Mouse (Mus musculus): ENCODE results near the gene Col24a1. TPM values are rescaled to one million over a fixed set of nuclear protein-coding genes. Genes with fewer than 3 reads are reported as not detected.
"Not testable (repeated sequence)": the region's sequence is repeated elsewhere in the genome, so short reads cannot be mapped to it uniquely, and the experiment has no call there.

The Col24a1 gene
- total RNA-seq, 2 experiments from 2014 or later = 1.5 to 2.1 TPM

- DNase-seq = no peak
These were observed 64.7 kb downstream of the Col24a1 start for GRCm38 (mm10) chr3:145356865-145357487.

- DNase-seq = no peak
These were observed 73.0 kb downstream of the Col24a1 start for GRCm38 (mm10) chr3:145365227-145365626.

GRCm38 (mm10) chr3:145367176-145367717, 75.0 kb downstream of the Col24a1 start:
- DNase-seq = no peak

- no peak for DNase-seq
These were observed 84.0 kb downstream of the Col24a1 start for GRCm38 (mm10) chr3:145376298-145376697.

- no peak for DNase-seq
These were observed 90.8 kb downstream of the Col24a1 start for GRCm38 (mm10) chr3:145383095-145383494.

- no peak for DNase-seq
These were observed 94.2 kb downstream of the Col24a1 start for GRCm38 (mm10) chr3:145386434-145386833.

- no peak for DNase-seq
These were observed 98.4 kb downstream of the Col24a1 start for GRCm38 (mm10) chr3:145390681-145391080.

- DNase-seq = no peak
These were observed 99.9 kb downstream of the Col24a1 start for GRCm38 (mm10) chr3:145391986-145392659.

GRCm38 (mm10) chr3:145399173-145399572, 106.9 kb downstream of the Col24a1 start:
- no peak for DNase-seq

- no peak for DNase-seq
These were observed 110.0 kb downstream of the Col24a1 start for GRCm38 (mm10) chr3:145402257-145402656.

GRCm38 (mm10) chr3:145402994-145403393, 110.7 kb downstream of the Col24a1 start:
- no peak for DNase-seq

- DNase-seq = no peak
These were observed 115.8 kb downstream of the Col24a1 start for GRCm38 (mm10) chr3:145408045-145408444.

- no peak for DNase-seq
These were observed 119.9 kb downstream of the Col24a1 start for GRCm38 (mm10) chr3:145412137-145412536.

GRCm38 (mm10) chr3:145414362-145414761, 122.1 kb downstream of the Col24a1 start:
- no peak for DNase-seq

- DNase-seq = peak; percentile 53
These were observed 125.5 kb downstream of the Col24a1 start for GRCm38 (mm10) chr3:145417809-145418208.

GRCm38 (mm10) chr3:145420421-145420820, 128.1 kb downstream of the Col24a1 start:
- no peak for DNase-seq

GRCm38 (mm10) chr3:145422044-145422443, 129.8 kb downstream of the Col24a1 start:
- no peak for DNase-seq

- DNase-seq = no peak
These were observed 146.1 kb downstream of the Col24a1 start for GRCm38 (mm10) chr3:145438352-145438751.

GRCm38 (mm10) chr3:145439086-145439485, 146.8 kb downstream of the Col24a1 start:
- DNase-seq = no peak

GRCm38 (mm10) chr3:145440993-145441392, 148.7 kb downstream of the Col24a1 start:
- no peak for DNase-seq

- DNase-seq = no peak
These were observed 150.0 kb downstream of the Col24a1 start for GRCm38 (mm10) chr3:145442268-145442667.

- not testable (repeated sequence) for DNase-seq
These were observed 150.9 kb downstream of the Col24a1 start for GRCm38 (mm10) chr3:145443167-145443566.

GRCm38 (mm10) chr3:145457039-145457438, 164.8 kb downstream of the Col24a1 start:
- DNase-seq = no peak

- no peak for DNase-seq
These were observed 170.1 kb downstream of the Col24a1 start for GRCm38 (mm10) chr3:145462351-145462750.
